Mouse (Mus musculus): ENCODE data around the gene Col10a1. TPM values are rescaled to one million over a fixed set of nuclear protein-coding genes. Genes with fewer than 3 reads are reported as not detected.
"Not testable (repeated sequence)": the region's sequence is repeated elsewhere in the genome, so short reads cannot be mapped to it uniquely, and the experiment has no call there.

Gene Col10a1
- polyA plus RNA-seq, 1 experiment, result not detected

GRCm38 (mm10) chr10:34418204-34418756, 28.5 kb downstream of the Col10a1 start, which contains the start of gene Nt5dc1:
Nt5dc1 (minus strand) TSS chr10:34418552.
- TF ChIP-seq GATA1 (IDR thresholded peaks at IDR 0.05; ENCODE audit: borderline replicate concordance, low read length) (peak; percentile 73; the same call in 2 of the 3 replicates), FLI1 (IDR thresholded peaks at IDR 0.05; ENCODE audit: low read length) (peak; percentile 53; the same call in 1 of the 2 replicates)
- Histone ChIP-seq H3K27me3 (replicated peaks) (no peaks in the 10 kb centered on the region), H3K36me3 (replicated peaks; ENCODE audit: low read length) (peaks cover 5% of the 10 kb centered on the region), H3K4me1 (peaks cover 46% of the 10 kb centered on the region), H3K9me3 (no peaks in the 10 kb centered on the region), H3K4me3 (replicated peaks) (peak within 1 kb of the TSS; percentile 95)

DNA sequence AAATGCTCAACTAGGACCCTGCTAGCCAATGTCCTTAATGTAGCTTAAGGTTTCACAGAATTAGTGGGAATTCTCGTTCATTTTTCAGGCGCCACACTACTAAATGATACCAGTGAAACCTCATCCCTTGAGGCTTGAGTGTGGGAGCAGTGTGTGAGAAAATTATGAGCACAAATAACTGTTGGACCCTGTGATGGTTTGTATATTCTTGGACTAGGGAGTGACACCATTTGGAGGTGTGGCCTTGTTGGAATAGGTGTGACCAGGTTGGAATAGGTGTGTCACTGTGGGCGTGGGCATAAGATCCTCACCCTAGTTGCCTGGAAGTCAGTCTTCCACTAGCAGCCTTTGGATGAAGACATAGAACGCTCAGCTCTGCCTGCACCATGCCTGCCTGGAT, 29.0 kb downstream of the Col10a1 start:
- H3K36me3 ChIP-seq (replicated peaks; ENCODE audit: low read length); H3K27me3 ChIP-seq (replicated peaks); H3K9me3 ChIP-seq: not testable (repeated sequence)
- peak overlapping the region; percentile 95 for H3K4me3 ChIP-seq (replicated peaks)
- H3K4me1 ChIP-seq, result peaks cover 42% of the 10 kb centered on the region

DNA sequence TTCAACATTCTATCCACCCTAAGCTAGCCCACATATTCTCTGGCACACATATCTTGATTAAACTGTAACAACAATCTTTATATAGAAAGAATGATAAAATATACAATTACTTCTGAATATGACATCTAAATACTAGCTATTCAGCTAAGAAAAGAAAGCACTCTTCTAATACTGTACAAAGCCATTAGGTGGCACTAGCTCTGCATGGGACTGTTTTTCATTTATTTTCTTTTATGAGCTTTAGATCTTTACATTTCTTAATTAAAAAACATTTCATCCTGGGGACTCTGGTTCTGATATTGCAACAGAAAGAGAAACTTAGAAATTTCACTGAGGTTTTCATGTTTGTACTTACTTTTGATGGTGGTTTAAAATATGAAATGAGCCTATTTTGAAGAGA, 42.0 kb downstream of the Col10a1 start:
- Histone ChIP-seq H3K4me1 (no peaks in the 10 kb centered on the region), H3K36me3 (replicated peaks; ENCODE audit: low read length) (no peaks in the 10 kb centered on the region), H3K4me3 (replicated peaks) (no peak overlapping the region), H3K9me3 (no peaks in the 10 kb centered on the region), H3K27me3 (replicated peaks) (no peaks in the 10 kb centered on the region)
- TF ChIP-seq GATA1 (IDR thresholded peaks at IDR 0.05; ENCODE audit: borderline replicate concordance, low read length) (no peak), FLI1 (IDR thresholded peaks at IDR 0.05; ENCODE audit: low read length) (no peak)

DNA sequence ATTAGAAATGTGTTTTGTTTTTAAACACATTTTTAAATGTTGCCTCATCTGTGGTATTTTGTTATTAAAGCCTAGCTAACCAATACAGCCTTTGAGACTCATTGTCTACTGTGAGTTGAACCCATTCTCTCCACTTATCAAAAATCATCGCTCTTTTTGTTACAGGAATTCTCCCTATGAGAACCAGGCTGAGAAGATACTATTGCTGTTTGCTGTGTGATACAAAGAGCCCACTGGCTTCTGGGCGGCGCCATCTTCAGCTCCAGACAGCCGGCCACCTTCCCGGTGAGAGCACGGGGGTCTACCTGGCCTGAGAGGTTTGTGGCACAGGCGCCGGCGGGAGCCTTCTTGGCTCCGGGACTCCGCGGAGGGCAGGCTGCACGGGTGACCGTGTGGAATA, 44.4 kb downstream of the Col10a1 start:
- H3K36me3 ChIP-seq (replicated peaks; ENCODE audit: low read length); H3K27me3 ChIP-seq (replicated peaks); H3K4me1 ChIP-seq; H3K9me3 ChIP-seq; H3K4me3 ChIP-seq (replicated peaks): not testable (repeated sequence)

Other genes starting within 250 kb of the Col10a1 start
- 0.20 TPM in 1 of 2 replicates, not detected in the other for gene Dse, start 182.3 kb upstream of the Col10a1 start, polyA plus RNA-seq (2012; ENCODE audit: insufficient read depth, low replicate concordance)
- gene Tspyl1, start 107.8 kb upstream of the Col10a1 start, polyA plus RNA-seq (2012; ENCODE audit: insufficient read depth, low replicate concordance), result 9.2 and 17.6 TPM in 2 replicates
- 1.6 TPM in 1 of 2 replicates, not detected in the other for gene Tspyl4, start 92.5 kb upstream of the Col10a1 start, polyA plus RNA-seq (2012; ENCODE audit: insufficient read depth, low replicate concordance)
- gene Nt5dc1, start 28.6 kb downstream of the Col10a1 start, polyA plus RNA-seq (2012; ENCODE audit: insufficient read depth, low replicate concordance), result 0.58 TPM in 1 of 2 replicates, not detected in the other
- gene Frk, start 93.4 kb downstream of the Col10a1 start, polyA plus RNA-seq (2012; ENCODE audit: insufficient read depth, low replicate concordance), result 0.07 TPM in 1 of 2 replicates, not detected in the other

Data from megakaryocyte, embryonic 14.5 days (primary cell).